Mouse (Mus musculus) small intestine, adult 2 months (tissue): ENCODE results near the gene Pxdn. TPM values are rescaled to one million over a fixed set of nuclear protein-coding genes. Genes with fewer than 3 reads are reported as not detected.
A peak's percentile ranks its signal among the peaks of the same experiment; 100 is the strongest.

Source experiments
- H3K27ac ChIP-seq: fragments of 200-500 bp; 2 replicates; pipeline ENCODE4 v1.5.1; 2012; ENCODE audit warnings: low read depth, low read length, control low read depth, inconsistent platforms; ENCODE audit not compliant: insufficient read depth
- H3K27me3 ChIP-seq: fragments of 200-500 bp; 2 replicates; pipeline ENCODE4 v1.6.1; 2012; ENCODE audit warnings: mild to moderate bottlenecking, moderate library complexity, low read length, inconsistent platforms; ENCODE audit not compliant: control insufficient read depth, insufficient read depth
- H3K36me3 ChIP-seq: fragments of 200-500 bp; 2 replicates; pipeline ENCODE4 v1.6.1; 2012; ENCODE audit warnings: mild to moderate bottlenecking, low read length, control low read depth, inconsistent platforms; ENCODE audit not compliant: control insufficient read depth, insufficient read depth
- H3K4me1 ChIP-seq: fragments of 200-500 bp; 2 replicates; pipeline ENCODE4 v1.6.1; 2012; ENCODE audit warnings: low read length, inconsistent platforms, mixed read lengths; ENCODE audit not compliant: control insufficient read depth, insufficient read depth, insufficient read length
- H3K4me3 ChIP-seq: fragments of 200-500 bp; 2 replicates; pipeline ENCODE4 v1.5.1; 2012; ENCODE audit warnings: low read depth, mild to moderate bottlenecking, control low read depth, inconsistent platforms, low read length, moderate library complexity
- CTCF ChIP-seq: fragments of 200-500 bp; IDR thresholded peaks from 2 replicates; pipeline ENCODE4 v1.5.1; 2012; ENCODE audit warnings: low read depth, mild to moderate bottlenecking, control low read depth, inconsistent platforms, low read length, moderate library complexity, mixed read lengths; ENCODE audit not compliant: insufficient replicate concordance, insufficient read length; ENCODE audit errors: extremely low read depth
- POLR2A ChIP-seq: fragments of 200-500 bp; IDR thresholded peaks from 2 replicates; pipeline ENCODE4 v1.6.1; 2012; ENCODE audit warnings: low read depth, mild to moderate bottlenecking, control low read depth, inconsistent platforms, low read length, moderate library complexity
- WGBS: fragments of 180-500 bp; shearing (Covaris S2); methylation state at CpG from one replicate; pipeline ENCODE4 v1.1.7; 2018; 5-methylcytosine and 5-hydroxymethylcytosine counted together
- polyA plus RNA-seq: library from polyadenylated mRNA; depleted of rRNA; stranded (reverse); fragments of >200 nt; gene quantifications from 2 replicates; pipeline ENCODE4 v1.2.3, GENCODE M21; 2012

The Pxdn gene
- polyA plus RNA-seq, 1 experiment = 19.0 TPM

- TF ChIP-seq CTCF (no peak), POLR2A (no peak)
- Histone ChIP-seq H3K27me3 (no peaks in the 10 kb centered on the region), H3K27ac (peak overlapping the region; percentile 52), H3K4me1 (no peaks in the 10 kb centered on the region), H3K4me3 (peak overlapping the region; percentile 81), H3K36me3 (no peaks in the 10 kb centered on the region)
- WGBS = 1% methylated on average over 40 of the region's 40 CpGs
Measured at GRCm38 (mm10) chr12:29938376-29939041, 1.1 kb downstream of the Pxdn start.

DNA sequence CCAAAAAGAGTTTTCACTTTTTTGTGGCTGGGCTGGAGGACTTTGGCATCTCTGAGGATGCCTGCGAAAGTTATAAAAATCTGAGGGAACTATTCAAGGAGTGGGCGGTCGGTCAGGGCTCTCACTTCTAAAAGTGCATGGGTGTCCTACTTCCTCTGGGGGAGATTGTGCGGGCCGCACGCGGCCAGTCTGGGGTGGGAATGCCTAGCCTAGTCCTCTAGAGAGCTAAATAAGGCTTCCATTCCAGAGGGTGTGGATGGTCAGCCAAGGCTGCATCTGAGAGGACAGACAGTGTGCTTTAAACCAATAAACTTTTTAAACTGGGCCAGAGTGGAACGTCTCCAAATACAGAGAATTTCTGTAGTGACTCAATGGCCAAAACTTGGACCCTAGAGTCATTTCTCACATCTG is 1.9 kb downstream of the Pxdn start:
- Histone ChIP-seq H3K4me1 (no peaks in the 10 kb centered on the region), H3K36me3 (no peaks in the 10 kb centered on the region), H3K27ac (peak overlapping the region; percentile 52), H3K4me3 (peak overlapping the region; percentile 81), H3K27me3 (no peaks in the 10 kb centered on the region)
- TF ChIP-seq POLR2A = no peak
- TF ChIP-seq CTCF = no peak
- 34% methylated on average over 8 of the region's 8 CpGs for WGBS

DNA sequence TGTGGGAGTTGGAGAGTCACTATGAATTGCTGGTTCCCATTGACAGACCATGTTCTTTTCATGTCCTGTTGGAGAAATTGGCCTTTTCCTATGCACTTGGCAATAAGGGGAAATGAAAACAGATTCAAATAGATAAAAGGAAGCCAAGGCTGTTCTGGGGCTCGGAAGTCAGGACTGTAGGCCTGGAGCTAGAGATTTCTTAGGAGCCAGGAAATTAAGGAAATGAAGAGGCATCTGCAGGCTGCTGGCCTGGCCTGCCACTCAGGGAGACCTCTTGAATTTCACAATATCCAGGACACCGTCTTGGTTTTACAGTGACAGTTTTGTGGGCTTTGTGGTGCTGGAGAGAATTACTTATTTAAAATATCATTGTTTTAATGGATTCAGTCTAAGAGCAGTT is 5.0 kb downstream of the Pxdn start:
- TF ChIP-seq POLR2A (no peak), CTCF (no peak)
- Histone ChIP-seq H3K4me1 (no peaks in the 10 kb centered on the region; the same call in 1 of the 2 replicates), H3K36me3 (no peaks in the 10 kb centered on the region), H3K27ac (no peak overlapping the region), H3K4me3 (no peak overlapping the region), H3K27me3 (no peaks in the 10 kb centered on the region)
- WGBS = 77% methylated on average over 2 of the region's 2 CpGs

DNA sequence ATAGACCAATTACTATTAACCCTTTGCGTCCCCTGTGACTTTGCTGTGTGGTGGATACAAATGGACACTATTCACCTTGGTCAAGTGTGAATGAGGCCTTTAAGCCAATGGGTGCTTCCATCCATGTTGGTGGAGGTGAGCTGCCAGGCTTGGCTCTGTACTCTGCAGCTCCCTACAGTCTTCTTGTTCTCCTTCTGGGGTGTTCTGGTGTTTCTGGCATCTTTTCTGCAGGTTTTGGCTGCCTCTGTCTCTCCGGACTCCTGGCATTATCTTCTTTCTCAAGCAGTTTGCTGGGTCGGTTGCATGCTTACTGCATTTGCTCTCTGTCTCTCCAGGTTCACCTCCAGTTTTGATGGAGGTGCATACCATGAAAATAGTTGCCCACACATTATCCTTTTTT is 7.2 kb downstream of the Pxdn start:
- WGBS = 72% methylated on average over 3 of the region's 3 CpGs
- Histone ChIP-seq H3K36me3 (no peaks in the 10 kb centered on the region), H3K4me3 (no peak overlapping the region), H3K4me1 (no peaks in the 10 kb centered on the region; the same call in 1 of the 2 replicates), H3K27ac (no peak overlapping the region), H3K27me3 (no peaks in the 10 kb centered on the region)
- no peak for TF ChIP-seq POLR2A
- no peak for TF ChIP-seq CTCF

- Histone ChIP-seq H3K4me1 (no peaks in the 10 kb centered on the region; the same call in 1 of the 2 replicates), H3K4me3 (no peak overlapping the region), H3K27ac (no peak overlapping the region), H3K36me3 (no peaks in the 10 kb centered on the region), H3K27me3 (no peaks in the 10 kb centered on the region)
- TF ChIP-seq POLR2A (no peak), CTCF (no peak)
- 70% methylated on average over 6 of the region's 6 CpGs for WGBS
Measured at GRCm38 (mm10) chr12:29945182-29945743, 7.9 kb downstream of the Pxdn start.

DNA sequence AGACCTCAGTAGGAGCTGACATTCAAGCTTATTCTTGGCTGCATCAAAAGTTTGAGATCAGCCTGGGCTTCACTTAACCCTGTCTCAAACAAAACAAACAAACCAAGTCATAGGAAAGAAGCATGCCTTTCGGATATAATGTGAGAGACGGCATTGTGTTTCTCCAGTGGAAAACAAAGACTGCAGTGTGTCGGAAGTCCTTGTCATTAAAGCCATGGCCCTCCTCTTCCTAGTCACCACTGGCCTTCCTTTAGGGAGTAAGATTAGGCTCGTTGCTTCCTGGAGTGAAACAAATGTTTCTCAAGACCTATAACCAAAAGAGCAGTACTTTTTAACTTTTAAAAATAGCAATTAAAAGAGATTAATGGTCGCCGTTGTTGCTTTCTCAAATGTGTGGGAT is 13.6 kb downstream of the Pxdn start:
- H3K27ac ChIP-seq = no peak overlapping the region
- WGBS = 55% methylated on average over 6 of the region's 6 CpGs
- H3K27me3 ChIP-seq = no peaks in the 10 kb centered on the region
- peaks cover 18% of the 10 kb centered on the region; the same call in 1 of the 2 replicates for H3K4me1 ChIP-seq
- H3K36me3 ChIP-seq = no peaks in the 10 kb centered on the region
- H3K4me3 ChIP-seq = no peak overlapping the region
- TF ChIP-seq POLR2A = no peak
- no peak for TF ChIP-seq CTCF

- no peaks in the 10 kb centered on the region for H3K27me3 ChIP-seq
- 76% methylated on average over 5 of the region's 5 CpGs for WGBS
- H3K36me3 ChIP-seq = no peaks in the 10 kb centered on the region
- H3K27ac ChIP-seq = 0 out of 2 replicates have a peak overlapping the region, but pooled peaks have one; percentile 32
- H3K4me1 ChIP-seq = peaks cover 18% of the 10 kb centered on the region; the same call in 1 of the 2 replicates
- H3K4me3 ChIP-seq = no peak overlapping the region
- TF ChIP-seq CTCF (no peak), POLR2A (no peak)
Measured at GRCm38 (mm10) chr12:29951485-29951884, 14.1 kb downstream of the Pxdn start.
